Mouse (Mus musculus): Measurements from ENCODE around the gene Zfyve16. TPM values are rescaled to one million over a fixed set of nuclear protein-coding genes. Genes with fewer than 3 reads are reported as not detected.

Gene Zfyve16
- polyA plus RNA-seq (2014; fragmentation: Nextera tagmentation; extraction: Ambion mirVana): 14.6 TPM in 2 replicates

- H3K4me2 ChIP-seq (replicated peaks; ENCODE audit: low read depth, low read length): peak within 1 kb of the TSS; percentile 66
- peak; percentile 96 for ATAC-seq (ENCODE audit: insufficient number of reproducible peaks, insufficient read depth, low FRiP score, low read depth)
- peaks cover 9% of the 10 kb centered on the region; the same call in 1 of the 2 replicates for H3K4me1 ChIP-seq (ENCODE audit: control insufficient read depth, insufficient read depth, low read length)
- peak within 1 kb of the TSS; percentile 93 for H3K27ac ChIP-seq (ENCODE audit: low read length)
- no peaks in the 10 kb centered on the region for H3K36me3 ChIP-seq (ENCODE audit: control insufficient read depth, insufficient read depth, low read length)
- H3K9me3 ChIP-seq (ENCODE audit: control insufficient read depth, low read depth, low read length): no peaks in the 10 kb centered on the region
- peak within 1 kb of the TSS; percentile 76 for H3K4me3 ChIP-seq (ENCODE audit: low read depth, low read length)
- peak within 1 kb of the TSS; percentile 74 for H3K9ac ChIP-seq (replicated peaks; ENCODE audit: low read depth, low read length)
- H3K27me3 ChIP-seq (ENCODE audit: control insufficient read depth, insufficient read depth, low read length): no peaks in the 10 kb centered on the region
- under 1% methylated on average over 46 of the region's 46 CpGs for WGBS
Observed at GRCm38 (mm10) chr13:92530721-92531211, at the start of gene Zfyve16. Gene Zfyve16 (minus strand): TSS chr13:92530868.

- ATAC-seq (ENCODE audit: insufficient number of reproducible peaks, insufficient read depth, low FRiP score, low read depth): no peak
- 74% methylated on average over 4 of the region's 4 CpGs for WGBS
Observed at GRCm38 (mm10) chr13:92578210-92578609, 47.5 kb upstream of the Zfyve16 start.

GRCm38 (mm10) chr13:92576688-92577087, 46.0 kb upstream of the Zfyve16 start:
- Histone ChIP-seq H3K27me3 (ENCODE audit: control insufficient read depth, insufficient read depth, low read length) (no peaks in the 10 kb centered on the region), H3K36me3 (ENCODE audit: control insufficient read depth, insufficient read depth, low read length) (no peaks in the 10 kb centered on the region), H3K27ac (ENCODE audit: low read length) (no peak overlapping the region), H3K4me2 (replicated peaks; ENCODE audit: low read depth, low read length) (no peak overlapping the region), H3K9me3 (ENCODE audit: control insufficient read depth, low read depth, low read length) (no peaks in the 10 kb centered on the region), H3K4me3 (ENCODE audit: low read depth, low read length) (no peak overlapping the region), H3K9ac (replicated peaks; ENCODE audit: low read depth, low read length) (no peak overlapping the region), H3K4me1 (ENCODE audit: control insufficient read depth, insufficient read depth, low read length) (peaks cover 7% of the 10 kb centered on the region; the same call in 1 of the 2 replicates)
- ATAC-seq (ENCODE audit: insufficient number of reproducible peaks, insufficient read depth, low FRiP score, low read depth): no peak
- 71% methylated on average over 6 of the region's 6 CpGs for WGBS

More at GRCm38 (mm10) chr13:92578210-92578609, 47.5 kb upstream of the Zfyve16 start:
- no peaks in the 10 kb centered on the region for H3K27me3 ChIP-seq (ENCODE audit: control insufficient read depth, insufficient read depth, low read length)
- H3K4me1 ChIP-seq (ENCODE audit: control insufficient read depth, insufficient read depth, low read length): peaks cover 7% of the 10 kb centered on the region; the same call in 1 of the 2 replicates
- H3K9ac ChIP-seq (replicated peaks; ENCODE audit: low read depth, low read length): no peak overlapping the region
- no peak overlapping the region for H3K4me3 ChIP-seq (ENCODE audit: low read depth, low read length)
- H3K9me3 ChIP-seq (ENCODE audit: control insufficient read depth, low read depth, low read length): no peaks in the 10 kb centered on the region
- H3K36me3 ChIP-seq (ENCODE audit: control insufficient read depth, insufficient read depth, low read length): no peaks in the 10 kb centered on the region
- no peak overlapping the region for H3K4me2 ChIP-seq (replicated peaks; ENCODE audit: low read depth, low read length)
- no peak overlapping the region for H3K27ac ChIP-seq (ENCODE audit: low read length)

- Histone ChIP-seq H3K36me3 (ENCODE audit: control insufficient read depth, insufficient read depth, low read length) (no peaks in the 10 kb centered on the region), H3K4me1 (ENCODE audit: control insufficient read depth, insufficient read depth, low read length) (peaks cover 7% of the 10 kb centered on the region; the same call in 1 of the 2 replicates), H3K4me3 (ENCODE audit: low read depth, low read length) (no peak within 1 kb of the TSS), H3K9ac (replicated peaks; ENCODE audit: low read depth, low read length) (no peak within 1 kb of the TSS), H3K27ac (ENCODE audit: low read length) (no peak within 1 kb of the TSS), H3K9me3 (ENCODE audit: control insufficient read depth, low read depth, low read length) (no peaks in the 10 kb centered on the region), H3K27me3 (ENCODE audit: control insufficient read depth, insufficient read depth, low read length) (no peaks in the 10 kb centered on the region), H3K4me2 (replicated peaks; ENCODE audit: low read depth, low read length) (no peak within 1 kb of the TSS)
- ATAC-seq (ENCODE audit: insufficient number of reproducible peaks, insufficient read depth, low FRiP score, low read depth): no peak
Observed at GRCm38 (mm10) chr13:92576072-92576471, 45.4 kb upstream of the Zfyve16 start, which contains the start of gene Spz1. Gene Spz1 (minus strand): TSS chr13:92576172.

GRCm38 (mm10) chr13:92559429-92559828, 28.8 kb upstream of the Zfyve16 start:
- no peaks in the 10 kb centered on the region for H3K9me3 ChIP-seq (ENCODE audit: control insufficient read depth, low read depth, low read length)
- H3K4me3 ChIP-seq (ENCODE audit: low read depth, low read length): no peak overlapping the region
- H3K27me3 ChIP-seq (ENCODE audit: control insufficient read depth, insufficient read depth, low read length): no peaks in the 10 kb centered on the region
- 0 out of 2 replicates have a peak, but pooled peaks cover 4% of the 10 kb centered on the region for H3K4me1 ChIP-seq (ENCODE audit: control insufficient read depth, insufficient read depth, low read length)
- no peak overlapping the region for H3K9ac ChIP-seq (replicated peaks; ENCODE audit: low read depth, low read length)
- H3K4me2 ChIP-seq (replicated peaks; ENCODE audit: low read depth, low read length): no peak overlapping the region
- 77% methylated on average over 5 of the region's 5 CpGs for WGBS
- no peaks in the 10 kb centered on the region for H3K36me3 ChIP-seq (ENCODE audit: control insufficient read depth, insufficient read depth, low read length)
- no peak overlapping the region for H3K27ac ChIP-seq (ENCODE audit: low read length)
- no peak for ATAC-seq (ENCODE audit: insufficient number of reproducible peaks, insufficient read depth, low FRiP score, low read depth)

- Histone ChIP-seq H3K27ac (ENCODE audit: low read length) (peak overlapping the region; percentile 11; the same call in 1 of the 2 replicates), H3K27me3 (ENCODE audit: control insufficient read depth, insufficient read depth, low read length) (no peaks in the 10 kb centered on the region), H3K36me3 (ENCODE audit: control insufficient read depth, insufficient read depth, low read length) (no peaks in the 10 kb centered on the region), H3K4me1 (ENCODE audit: control insufficient read depth, insufficient read depth, low read length) (0 out of 2 replicates have a peak, but pooled peaks cover 4% of the 10 kb centered on the region), H3K4me3 (ENCODE audit: low read depth, low read length) (no peak overlapping the region), H3K9me3 (ENCODE audit: control insufficient read depth, low read depth, low read length) (no peaks in the 10 kb centered on the region), H3K4me2 (replicated peaks; ENCODE audit: low read depth, low read length) (no peak overlapping the region), H3K9ac (replicated peaks; ENCODE audit: low read depth, low read length) (no peak overlapping the region)
- no peak for ATAC-seq (ENCODE audit: insufficient number of reproducible peaks, insufficient read depth, low FRiP score, low read depth)
- 23% methylated on average over 2 of the region's 2 CpGs for WGBS
Observed at GRCm38 (mm10) chr13:92557229-92557628, 26.6 kb upstream of the Zfyve16 start.

- no peak overlapping the region for H3K4me2 ChIP-seq (replicated peaks; ENCODE audit: low read depth, low read length)
- H3K36me3 ChIP-seq (ENCODE audit: control insufficient read depth, insufficient read depth, low read length): no peaks in the 10 kb centered on the region
- no peak overlapping the region for H3K4me3 ChIP-seq (ENCODE audit: low read depth, low read length)
- no peak overlapping the region for H3K9ac ChIP-seq (replicated peaks; ENCODE audit: low read depth, low read length)
- 9% methylated on average over 8 of the region's 8 CpGs for WGBS
- H3K27me3 ChIP-seq (ENCODE audit: control insufficient read depth, insufficient read depth, low read length): no peaks in the 10 kb centered on the region
- no peaks in the 10 kb centered on the region for H3K9me3 ChIP-seq (ENCODE audit: control insufficient read depth, low read depth, low read length)
- H3K27ac ChIP-seq (ENCODE audit: low read length): no peak overlapping the region
- no peak; the same call in 1 of the 2 replicates for ATAC-seq (ENCODE audit: insufficient number of reproducible peaks, insufficient read depth, low FRiP score, low read depth)
- 0 out of 2 replicates have a peak, but pooled peaks cover 4% of the 10 kb centered on the region for H3K4me1 ChIP-seq (ENCODE audit: control insufficient read depth, insufficient read depth, low read length)
Observed at GRCm38 (mm10) chr13:92556458-92557126, 25.9 kb upstream of the Zfyve16 start.

- H3K27me3 ChIP-seq (ENCODE audit: control insufficient read depth, insufficient read depth, low read length): no peaks in the 10 kb centered on the region
- H3K4me3 ChIP-seq (ENCODE audit: low read depth, low read length): no peak overlapping the region
- H3K4me1 ChIP-seq (ENCODE audit: control insufficient read depth, insufficient read depth, low read length): no peaks in the 10 kb centered on the region
- no peak overlapping the region for H3K9ac ChIP-seq (replicated peaks; ENCODE audit: low read depth, low read length)
- peaks cover 15% of the 10 kb centered on the region; the same call in 1 of the 2 replicates for H3K9me3 ChIP-seq (ENCODE audit: control insufficient read depth, low read depth, low read length)
- H3K4me2 ChIP-seq (replicated peaks; ENCODE audit: low read depth, low read length): no peak overlapping the region
- H3K27ac ChIP-seq (ENCODE audit: low read length): no peak overlapping the region
- no peaks in the 10 kb centered on the region for H3K36me3 ChIP-seq (ENCODE audit: control insufficient read depth, insufficient read depth, low read length)
- 73% methylated on average over 4 of the region's 4 CpGs for WGBS
- ATAC-seq (ENCODE audit: insufficient number of reproducible peaks, insufficient read depth, low FRiP score, low read depth): no peak
Observed at GRCm38 (mm10) chr13:92547093-92547492, 16.4 kb upstream of the Zfyve16 start.
